Mouse (Mus musculus): ENCODE data around the gene Eno1. TPM values are rescaled to one million over a fixed set of nuclear protein-coding genes. Genes with fewer than 3 reads are reported as not detected.

Gene Eno1
- polyA plus RNA-seq, 1 experiment = 505 TPM

DNA sequence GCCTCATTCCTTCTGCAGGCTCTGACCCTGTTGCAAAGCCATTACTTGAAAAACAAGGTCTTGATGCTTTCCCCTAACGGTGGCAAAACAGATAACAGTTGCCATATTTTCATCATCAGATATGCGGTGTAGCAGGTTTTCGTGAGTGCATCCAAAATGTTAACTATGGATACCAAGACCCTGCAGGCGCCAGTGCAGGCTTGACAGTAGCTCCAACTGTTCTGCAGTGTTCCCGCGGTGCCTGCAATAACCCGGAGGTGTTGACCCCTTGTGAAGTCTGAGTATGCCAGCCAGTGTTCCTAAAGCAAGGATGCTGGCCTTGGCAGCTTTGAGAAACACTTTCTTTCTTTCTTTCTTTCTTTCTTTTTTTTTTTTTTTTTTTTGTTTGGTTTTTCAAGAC is 18.7 kb downstream of the Eno1 start:
- TF ChIP-seq POLR2A (IDR thresholded peaks at IDR 0.05; ENCODE audit: borderline replicate concordance, extremely low read depth, insufficient read depth, insufficient read length, poor library complexity, severe bottlenecking) = no peak
- no peak for TF ChIP-seq CTCF (IDR thresholded peaks at IDR 0.05; ENCODE audit: borderline replicate concordance, extremely low read depth, insufficient read depth, insufficient read length)
- DNase-seq (ENCODE audit: low read depth) = no peak

DNA sequence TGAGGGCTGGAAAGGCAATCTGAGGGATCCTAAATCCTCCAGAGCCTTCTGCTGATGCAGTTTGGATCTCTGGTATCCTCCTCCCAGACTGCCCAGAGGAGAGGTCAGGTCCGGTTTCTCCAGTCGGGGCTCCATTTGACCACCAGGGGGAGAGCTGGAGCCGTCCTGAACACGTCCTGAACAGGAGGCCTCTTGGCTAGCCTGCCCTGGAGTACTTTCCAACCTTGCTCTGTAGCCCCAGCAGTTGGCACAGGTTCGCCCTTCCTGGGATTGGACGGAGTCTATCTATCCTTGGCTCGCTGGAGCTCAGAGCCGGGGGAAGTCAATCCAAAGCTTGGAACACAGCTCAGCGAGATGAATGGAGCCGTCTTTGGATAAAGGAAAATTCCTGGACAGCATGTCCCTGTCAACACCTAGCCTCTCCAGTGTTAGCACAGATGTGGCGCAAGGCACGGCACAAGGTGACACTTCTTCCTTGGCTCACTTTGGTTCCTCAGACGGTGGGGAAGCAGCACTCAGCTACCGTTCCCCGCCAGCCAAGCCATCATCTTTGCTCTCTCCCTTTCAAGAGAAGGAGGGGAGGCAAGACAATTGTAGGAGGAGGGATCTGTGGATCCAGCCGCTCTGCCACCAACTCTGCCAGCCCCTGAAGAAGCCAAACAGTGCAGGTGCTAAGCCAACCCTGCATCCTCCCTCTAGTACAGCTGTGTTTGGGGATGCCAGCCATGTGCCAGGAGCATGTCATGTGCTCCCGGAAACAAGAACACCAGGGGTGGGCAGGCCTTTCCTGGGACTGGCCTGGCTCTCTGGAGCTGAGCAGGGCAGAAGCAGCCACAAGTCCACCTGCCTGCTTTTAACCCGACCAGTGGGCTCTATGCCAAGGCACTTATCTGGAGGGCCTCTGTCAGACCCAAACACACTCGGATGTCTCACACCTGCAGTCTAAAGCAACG is 21.0 kb downstream of the Eno1 start:
- DNase-seq (ENCODE audit: low read depth) = peak; percentile 88
- TF ChIP-seq POLR2A (IDR thresholded peaks at IDR 0.05; ENCODE audit: borderline replicate concordance, extremely low read depth, insufficient read depth, insufficient read length, poor library complexity, severe bottlenecking) (no peak), CTCF (IDR thresholded peaks at IDR 0.05; ENCODE audit: borderline replicate concordance, extremely low read depth, insufficient read depth, insufficient read length) (peak; percentile 96)

DNA sequence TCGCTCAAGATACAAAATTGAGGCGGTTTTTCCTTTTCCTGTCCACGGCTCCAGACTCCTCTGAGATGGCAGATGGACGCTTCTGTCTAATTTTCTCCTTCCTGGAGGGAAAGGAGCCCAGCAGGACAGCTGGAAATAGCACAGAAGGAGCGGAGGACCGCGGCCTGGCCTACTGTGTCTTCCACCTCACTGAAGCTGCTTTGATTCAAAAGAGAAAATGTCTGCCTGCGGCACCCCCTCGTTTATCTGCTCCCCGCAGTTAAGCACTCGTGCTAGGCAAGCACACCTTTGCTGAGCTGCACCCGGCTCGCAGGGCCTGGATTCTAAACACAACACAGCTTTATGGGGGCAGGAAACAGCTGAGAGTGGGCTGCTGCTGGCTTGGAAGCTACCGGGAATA is 21.9 kb downstream of the Eno1 start:
- no peak for TF ChIP-seq POLR2A (IDR thresholded peaks at IDR 0.05; ENCODE audit: borderline replicate concordance, extremely low read depth, insufficient read depth, insufficient read length, poor library complexity, severe bottlenecking)
- no peak for TF ChIP-seq CTCF (IDR thresholded peaks at IDR 0.05; ENCODE audit: borderline replicate concordance, extremely low read depth, insufficient read depth, insufficient read length)
- peak; percentile 69 for DNase-seq (ENCODE audit: low read depth)

DNA sequence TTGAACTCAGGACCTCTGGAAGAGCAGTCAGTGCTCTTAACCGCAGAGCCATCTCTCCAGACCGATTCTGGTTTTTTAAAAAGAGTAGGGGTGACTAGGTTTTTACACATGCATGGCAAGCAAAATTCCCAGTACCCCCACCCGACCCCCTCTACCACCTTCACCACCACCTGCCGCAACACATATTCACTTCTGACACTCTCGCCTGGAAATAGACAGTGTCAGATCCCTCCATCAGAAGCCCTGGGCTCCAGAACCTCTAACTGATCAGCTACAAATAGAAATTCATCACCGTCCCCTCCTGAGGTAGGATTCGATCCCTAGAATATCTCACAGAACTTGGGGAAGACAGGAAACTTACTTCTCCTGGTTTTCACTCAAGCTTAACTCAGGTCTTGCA is 23.1 kb downstream of the Eno1 start:
- DNase-seq (ENCODE audit: low read depth) = no peak
- TF ChIP-seq POLR2A (IDR thresholded peaks at IDR 0.05; ENCODE audit: borderline replicate concordance, extremely low read depth, insufficient read depth, insufficient read length, poor library complexity, severe bottlenecking) = no peak
- TF ChIP-seq CTCF (IDR thresholded peaks at IDR 0.05; ENCODE audit: borderline replicate concordance, extremely low read depth, insufficient read depth, insufficient read length) = no peak

DNA sequence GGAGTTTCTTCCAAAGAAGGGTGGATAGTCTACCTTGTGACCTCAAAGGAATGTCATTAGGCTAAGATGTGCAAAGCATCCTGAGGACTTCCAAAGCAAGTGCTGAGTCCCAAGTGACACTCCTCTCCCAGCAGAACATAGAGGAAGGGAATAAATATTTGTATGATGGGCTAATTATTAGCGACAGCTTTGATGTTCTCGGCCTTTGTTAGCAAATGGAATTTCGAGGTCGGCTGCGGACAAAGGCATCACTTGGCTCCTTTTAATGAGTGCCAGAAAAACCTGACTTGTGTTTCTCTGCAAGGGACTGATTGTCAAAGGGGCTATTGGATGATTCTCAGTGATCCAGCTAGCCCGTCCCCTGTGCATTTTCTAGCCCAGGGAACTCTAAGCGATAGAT is 23.6 kb downstream of the Eno1 start:
- no peak for DNase-seq (ENCODE audit: low read depth)
- TF ChIP-seq CTCF (IDR thresholded peaks at IDR 0.05; ENCODE audit: borderline replicate concordance, extremely low read depth, insufficient read depth, insufficient read length) (no peak), POLR2A (IDR thresholded peaks at IDR 0.05; ENCODE audit: borderline replicate concordance, extremely low read depth, insufficient read depth, insufficient read length, poor library complexity, severe bottlenecking) (no peak)

DNA sequence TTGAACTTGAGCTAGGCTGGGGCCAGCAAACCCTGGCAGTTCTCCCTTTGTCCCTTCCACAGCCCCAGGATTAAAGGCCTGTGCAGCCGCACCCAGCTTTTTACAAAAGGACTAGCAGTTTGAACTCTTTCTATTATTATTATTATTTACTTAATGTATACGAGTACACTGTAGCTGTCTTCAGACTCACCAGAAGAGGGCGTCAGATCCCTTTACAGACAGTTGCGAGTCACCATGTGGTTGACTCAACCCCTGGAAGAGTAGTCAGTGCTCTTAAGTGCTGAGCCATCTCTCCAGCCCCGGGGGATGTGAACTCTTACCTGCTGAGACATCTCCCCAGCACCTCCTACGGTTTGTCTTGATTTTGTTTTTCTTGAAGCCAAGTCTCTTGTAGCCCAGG is 24.2 kb downstream of the Eno1 start:
- TF ChIP-seq POLR2A (IDR thresholded peaks at IDR 0.05; ENCODE audit: borderline replicate concordance, extremely low read depth, insufficient read depth, insufficient read length, poor library complexity, severe bottlenecking) (no peak), CTCF (IDR thresholded peaks at IDR 0.05; ENCODE audit: borderline replicate concordance, extremely low read depth, insufficient read depth, insufficient read length) (peak; percentile 28; the same call in 1 of the 2 replicates)
- no peak for DNase-seq (ENCODE audit: low read depth)

DNA sequence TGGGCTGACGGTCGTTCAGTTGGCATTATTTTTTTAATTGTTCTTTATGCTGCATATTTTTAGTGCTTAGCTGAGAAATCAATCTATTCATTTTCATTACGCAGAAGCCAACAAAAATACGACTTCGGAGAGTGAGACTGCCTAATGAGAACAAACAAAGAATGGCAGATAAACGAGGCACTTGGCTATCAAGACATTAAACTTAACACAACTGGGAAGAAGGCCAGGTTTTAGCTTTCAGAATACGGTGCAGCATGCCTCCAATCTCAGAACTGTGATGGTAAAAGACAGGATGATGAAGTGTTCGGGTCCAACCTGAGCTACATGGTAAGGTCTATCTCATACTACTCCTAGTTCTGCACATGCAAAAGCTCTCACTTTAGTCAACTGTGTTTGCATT is 25.8 kb downstream of the Eno1 start:
- no peak for DNase-seq (ENCODE audit: low read depth)
- TF ChIP-seq POLR2A (IDR thresholded peaks at IDR 0.05; ENCODE audit: borderline replicate concordance, extremely low read depth, insufficient read depth, insufficient read length, poor library complexity, severe bottlenecking) (no peak), CTCF (IDR thresholded peaks at IDR 0.05; ENCODE audit: borderline replicate concordance, extremely low read depth, insufficient read depth, insufficient read length) (no peak)

DNA sequence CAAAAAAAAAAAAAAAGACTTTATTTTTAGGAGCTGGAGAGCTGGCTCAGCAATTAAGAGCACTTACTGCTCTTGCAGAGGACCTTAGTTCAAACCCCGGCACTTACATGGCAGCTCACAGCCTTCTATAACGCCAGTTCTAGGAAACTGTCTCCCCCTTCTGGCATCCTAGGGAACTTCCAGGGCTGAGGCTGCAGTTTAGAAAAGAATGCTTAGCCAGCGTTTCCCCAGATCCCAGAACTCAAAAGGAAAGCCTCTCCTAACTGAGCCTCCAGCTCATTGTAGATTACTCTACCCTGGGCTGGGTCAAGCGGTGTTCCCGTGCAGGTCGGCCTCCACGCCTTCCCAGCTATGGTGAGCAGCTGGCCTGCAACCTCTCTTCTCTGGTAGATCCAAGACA is 28.4 kb downstream of the Eno1 start:
- peak; percentile 54; the same call in 1 of the 2 replicates for TF ChIP-seq CTCF (IDR thresholded peaks at IDR 0.05; ENCODE audit: borderline replicate concordance, extremely low read depth, insufficient read depth, insufficient read length)
- TF ChIP-seq POLR2A (IDR thresholded peaks at IDR 0.05; ENCODE audit: borderline replicate concordance, extremely low read depth, insufficient read depth, insufficient read length, poor library complexity, severe bottlenecking) = no peak
- DNase-seq (ENCODE audit: low read depth) = no peak

DNA sequence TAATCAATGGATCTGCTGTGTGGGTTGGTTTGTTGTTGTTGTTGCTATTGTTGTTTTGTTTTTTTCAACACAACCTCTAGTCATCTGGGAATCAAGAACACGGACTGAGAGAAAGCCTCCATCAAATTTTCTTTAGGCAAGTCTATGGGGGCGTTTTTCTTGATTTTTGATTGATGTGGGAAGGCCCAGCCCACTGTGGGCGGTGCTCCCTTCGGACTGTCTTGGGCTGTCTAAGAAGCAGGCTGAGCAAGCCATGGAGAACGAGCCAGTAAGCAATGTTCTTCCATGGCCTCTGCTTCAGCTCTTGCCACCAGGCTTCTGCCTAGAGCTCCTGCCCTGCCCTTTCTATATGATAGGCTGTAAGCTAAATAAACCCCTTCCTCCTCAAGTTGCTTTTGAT is 28.9 kb downstream of the Eno1 start:
- DNase-seq (ENCODE audit: low read depth) = no peak
- TF ChIP-seq CTCF (IDR thresholded peaks at IDR 0.05; ENCODE audit: borderline replicate concordance, extremely low read depth, insufficient read depth, insufficient read length) = no peak
- TF ChIP-seq POLR2A (IDR thresholded peaks at IDR 0.05; ENCODE audit: borderline replicate concordance, extremely low read depth, insufficient read depth, insufficient read length, poor library complexity, severe bottlenecking) = no peak

DNA sequence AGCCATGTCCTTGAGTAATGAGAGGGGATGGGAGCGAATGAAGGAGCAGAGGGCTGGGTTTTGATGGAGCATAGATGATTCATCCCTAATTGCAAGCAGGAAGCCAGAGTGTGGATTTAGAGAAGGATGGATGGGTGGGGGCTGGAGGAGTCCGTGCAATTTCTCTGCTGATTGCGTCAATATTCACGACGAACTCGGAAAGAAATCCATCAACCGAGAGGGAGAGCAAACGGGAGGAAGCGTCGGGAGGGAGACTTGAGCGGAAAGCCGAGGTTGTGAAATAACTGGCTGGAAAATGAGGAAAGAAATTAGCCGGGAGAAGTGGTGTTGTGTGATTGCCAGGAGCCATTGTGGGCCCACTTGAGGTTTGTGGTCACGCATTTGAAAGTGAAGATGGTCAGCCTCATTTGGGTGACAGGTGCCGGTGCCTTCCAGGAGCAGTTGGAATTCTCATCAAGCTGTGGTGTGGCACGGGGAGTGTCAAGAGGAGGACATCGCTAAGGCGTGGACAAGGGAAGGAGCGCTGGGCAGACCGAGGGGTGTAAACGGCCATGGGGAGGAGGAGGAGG is 30.2 kb downstream of the Eno1 start:
- no peak for DNase-seq (ENCODE audit: low read depth)
- TF ChIP-seq POLR2A (IDR thresholded peaks at IDR 0.05; ENCODE audit: borderline replicate concordance, extremely low read depth, insufficient read depth, insufficient read length, poor library complexity, severe bottlenecking) (no peak), CTCF (IDR thresholded peaks at IDR 0.05; ENCODE audit: borderline replicate concordance, extremely low read depth, insufficient read depth, insufficient read length) (no peak)

DNA sequence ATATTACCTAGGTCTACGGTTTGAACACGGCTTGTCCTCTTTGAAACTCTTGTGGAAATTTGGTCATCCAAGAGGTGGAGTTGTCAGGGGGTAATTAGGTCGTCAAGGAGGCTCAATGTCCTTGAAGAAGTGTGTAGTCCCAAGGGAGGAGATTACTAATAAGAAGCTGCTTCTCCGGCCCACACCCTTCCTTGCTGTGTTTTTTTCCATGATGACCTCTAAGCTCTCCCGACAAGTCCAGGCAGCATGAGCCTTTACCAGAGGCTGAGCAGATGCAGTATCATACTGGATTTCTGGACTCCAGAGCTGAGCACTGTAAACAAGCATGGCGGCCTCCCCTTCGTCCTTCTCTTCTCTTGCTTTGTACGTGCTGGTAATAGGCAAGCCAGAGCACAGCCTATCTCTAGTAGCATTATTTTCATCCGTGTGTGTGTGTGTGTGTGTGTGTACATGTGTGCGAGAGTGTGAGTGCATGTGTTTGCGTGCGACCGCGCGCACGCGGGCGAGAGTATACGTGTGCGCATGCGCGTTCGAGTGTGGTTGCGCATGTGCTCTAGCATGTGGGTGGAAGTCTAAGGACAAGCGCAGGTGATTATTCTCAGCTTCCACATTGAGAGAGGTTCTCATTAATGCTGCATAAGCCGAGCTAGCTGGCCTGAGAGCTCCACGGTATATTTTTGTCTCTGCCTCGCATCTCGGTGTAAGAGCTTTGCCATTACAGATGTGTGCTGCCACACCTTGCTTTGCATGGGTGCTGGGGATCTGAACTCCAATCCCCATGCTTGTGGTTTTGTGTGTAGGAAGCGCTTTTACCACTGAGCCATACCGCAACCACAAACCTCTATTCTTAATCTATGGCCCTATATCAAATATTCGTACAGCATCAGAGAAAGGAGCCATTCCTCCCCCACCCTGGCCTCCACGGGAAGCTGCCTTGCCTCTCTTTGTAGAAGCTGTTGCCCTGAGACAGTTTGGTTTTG is 32.4 kb downstream of the Eno1 start:
- no peak for TF ChIP-seq CTCF (IDR thresholded peaks at IDR 0.05; ENCODE audit: borderline replicate concordance, extremely low read depth, insufficient read depth, insufficient read length)
- no peak for TF ChIP-seq POLR2A (IDR thresholded peaks at IDR 0.05; ENCODE audit: borderline replicate concordance, extremely low read depth, insufficient read depth, insufficient read length, poor library complexity, severe bottlenecking)
- no peak for DNase-seq (ENCODE audit: low read depth)
